Mouse (Mus musculus): ENCODE measurements around the gene Kitl. TPM values are rescaled to one million over a fixed set of nuclear protein-coding genes. Genes with fewer than 3 reads are reported as not detected.

The Kitl gene
- polyA plus RNA-seq, 1 experiment from 2014 or later = 19.2 TPM

Small RNA genes lying within 50 kb of the gene (microRNA-seq; reads per million reads assigned to microRNA genes)
- gene Gm22918 (ENCODE audit: insufficient number of aligned reads) (not detected), gene Gm25287 (ENCODE audit: insufficient number of aligned reads) (not detected)
